Mouse (Mus musculus) mouse embryonic stem cell (cell line): ENCODE measurements around the gene Serac1.
"Not testable (repeated sequence)": the region's sequence is repeated elsewhere in the genome, so short reads cannot be mapped to it uniquely, and the experiment has no call there.

Experiments used
- in situ Hi-C, 2 experiments: fragments of 300-500 bp; cut with MboI; formaldehyde crosslinking; loops; 1 replicate in 1 of 2; 3 replicates in 1 of 2; pipeline ENCODE4 v1.14.3; 2019 to 2020; ENCODE audit warnings: low sequenced_read_pairs in 2 of 2, low pct_unique_long_range_greater_than_20kb in 1 of 2, mixed read lengths in 1 of 2; ENCODE audit not compliant: unreplicated experiment in 1 of 2

The Serac1 gene

GRCm38 (mm10) chr17:6073405-6073804, 6.1 kb downstream of the Serac1 start:
- in situ Hi-C loops = no loop called here

GRCm38 (mm10) chr17:6069866-6070265, 9.7 kb downstream of the Serac1 start:
- in situ Hi-C loops = no loop called here

- in situ Hi-C loops = no loop called here
Observed at GRCm38 (mm10) chr17:6067613-6068012, 11.9 kb downstream of the Serac1 start.

- in situ Hi-C loops = no loop called here
Observed at GRCm38 (mm10) chr17:6066021-6066420, 13.5 kb downstream of the Serac1 start.

- in situ Hi-C loops = no loop called here
Observed at GRCm38 (mm10) chr17:6063532-6063931, 16.0 kb downstream of the Serac1 start.

- in situ Hi-C loops = no loop called here
Observed at GRCm38 (mm10) chr17:6062793-6063192, 16.7 kb downstream of the Serac1 start.

GRCm38 (mm10) chr17:6054934-6055355, 24.6 kb downstream of the Serac1 start:
- in situ Hi-C loops = no loop called here

GRCm38 (mm10) chr17:6052801-6053200, 26.7 kb downstream of the Serac1 start:
- in situ Hi-C loops = no loop called here

GRCm38 (mm10) chr17:6037507-6037906, 42.0 kb downstream of the Serac1 start:
- in situ Hi-C loops = no loop called here

GRCm38 (mm10) chr17:6036872-6037271, 42.7 kb downstream of the Serac1 start:
- in situ Hi-C loops = no loop called here

GRCm38 (mm10) chr17:6036458-6036857, 43.1 kb downstream of the Serac1 start:
- in situ Hi-C loops = no loop called here

GRCm38 (mm10) chr17:6035661-6036060, 43.9 kb downstream of the Serac1 start:
- in situ Hi-C loops = no loop called here

- in situ Hi-C loops = no loop called here
Observed at GRCm38 (mm10) chr17:6025831-6026230, 53.7 kb downstream of the Serac1 start.

- in situ Hi-C loops = not testable (repeated sequence)
Observed at GRCm38 (mm10) chr17:6021374-6021789, 58.2 kb downstream of the Serac1 start.

- in situ Hi-C loops = no loop called here
Observed at GRCm38 (mm10) chr17:6020636-6021035, 58.9 kb downstream of the Serac1 start.

- in situ Hi-C loops = no loop called here
Observed at GRCm38 (mm10) chr17:6019776-6020175, 59.8 kb downstream of the Serac1 start.

GRCm38 (mm10) chr17:6018348-6018747, 61.2 kb downstream of the Serac1 start:
- in situ Hi-C loops = no loop called here

GRCm38 (mm10) chr17:6017268-6017667, 62.3 kb downstream of the Serac1 start:
- in situ Hi-C loops = no loop called here

GRCm38 (mm10) chr17:6016213-6016780, 63.2 kb downstream of the Serac1 start:
- in situ Hi-C loops = no loop called here

- in situ Hi-C loops = no loop called here
Observed at GRCm38 (mm10) chr17:6014985-6015384, 64.6 kb downstream of the Serac1 start.

GRCm38 (mm10) chr17:6013079-6013478, 66.5 kb downstream of the Serac1 start:
- in situ Hi-C loops = no loop called here
